Mouse (Mus musculus) frontal cortex, postnatal 25 days (tissue): Measurements from ENCODE around the gene Rdh5.

ENCODE experiments used
- DNase-seq, 2 experiments: peaks; one replicate each; pipeline ENCODE4 v3.0.0; 2022; ENCODE audit warnings: low spot score in 2 of 2

Gene Rdh5

DNA sequence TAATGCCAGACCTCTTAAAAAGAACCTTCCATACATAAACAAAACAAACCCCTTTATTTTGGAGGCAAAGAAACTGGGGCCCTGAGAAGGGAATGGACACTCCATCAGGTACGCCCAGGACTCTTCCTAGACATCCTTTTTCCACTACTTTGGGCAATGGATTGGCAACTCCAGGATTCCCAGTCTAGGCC, at the start of gene Rdh5:
TSS of gene Rdh5 (minus strand) at position 67 of the 191 bp plus-strand sequence.
- no peak for DNase-seq

DNA sequence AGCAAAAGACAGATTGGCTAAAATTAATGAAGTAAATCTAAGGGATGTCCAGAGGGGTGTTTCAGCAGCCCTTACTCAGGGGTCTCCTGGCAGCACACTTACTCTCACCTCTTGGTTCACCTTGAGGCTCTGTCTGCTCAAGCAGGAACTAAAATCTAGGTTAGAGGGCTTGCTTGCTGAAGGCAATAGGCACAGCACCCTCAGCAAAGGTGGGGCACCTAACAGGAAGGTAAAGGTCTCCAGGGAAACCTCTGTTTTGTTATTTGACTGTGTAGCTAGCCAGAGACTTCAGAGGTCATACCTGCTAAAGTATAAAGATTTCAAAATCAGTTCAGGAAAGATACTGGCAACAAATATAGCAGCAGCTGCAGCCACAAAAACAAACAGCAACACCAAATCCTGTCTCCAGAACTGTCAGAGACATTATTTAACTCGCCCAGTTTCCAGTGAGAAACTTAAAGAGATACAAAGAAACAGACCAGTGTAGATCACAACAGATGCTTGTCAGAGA, 48.1 kb upstream of the Rdh5 start:
- no peak for DNase-seq

DNA sequence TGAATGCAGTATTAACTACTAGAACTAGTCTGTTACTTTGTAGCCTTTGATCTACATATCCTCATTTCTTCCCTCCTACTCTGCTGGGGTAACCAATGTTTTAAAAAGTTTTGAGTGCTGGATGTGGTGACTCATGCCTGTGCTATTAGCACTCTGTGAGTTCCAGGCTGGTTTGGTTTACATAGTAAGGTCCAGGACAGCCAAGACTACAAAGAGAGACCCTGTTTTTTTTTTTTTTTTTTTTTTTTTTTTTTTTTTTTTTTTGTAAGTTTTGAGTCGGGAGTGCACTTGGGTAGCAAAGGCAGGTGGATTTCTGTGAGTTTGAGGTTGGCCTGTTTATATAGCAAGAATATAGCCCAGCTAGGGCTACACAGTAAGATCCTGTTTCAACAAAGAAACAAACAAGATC, 45.7 kb upstream of the Rdh5 start:
- DNase-seq: no peak

DNA sequence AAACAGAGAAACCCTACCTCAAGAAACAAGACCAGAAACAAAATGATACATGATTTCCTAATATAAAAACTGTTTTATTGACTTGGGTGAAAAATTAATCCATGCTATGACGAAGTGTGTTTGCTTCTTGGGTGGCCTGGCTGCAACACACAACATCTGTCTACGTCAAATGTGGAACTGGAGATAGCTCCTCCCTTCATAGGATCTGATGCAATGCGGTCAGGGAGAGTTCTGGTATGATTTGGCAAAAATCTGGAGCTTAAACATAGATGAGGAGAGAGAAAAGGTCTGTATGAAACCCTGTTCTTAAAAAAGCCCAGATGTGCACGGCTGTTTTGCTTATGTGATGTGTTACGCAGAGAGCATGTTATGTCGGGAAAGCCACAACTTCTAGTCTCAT, 43.2 kb upstream of the Rdh5 start:
- no peak for DNase-seq

DNA sequence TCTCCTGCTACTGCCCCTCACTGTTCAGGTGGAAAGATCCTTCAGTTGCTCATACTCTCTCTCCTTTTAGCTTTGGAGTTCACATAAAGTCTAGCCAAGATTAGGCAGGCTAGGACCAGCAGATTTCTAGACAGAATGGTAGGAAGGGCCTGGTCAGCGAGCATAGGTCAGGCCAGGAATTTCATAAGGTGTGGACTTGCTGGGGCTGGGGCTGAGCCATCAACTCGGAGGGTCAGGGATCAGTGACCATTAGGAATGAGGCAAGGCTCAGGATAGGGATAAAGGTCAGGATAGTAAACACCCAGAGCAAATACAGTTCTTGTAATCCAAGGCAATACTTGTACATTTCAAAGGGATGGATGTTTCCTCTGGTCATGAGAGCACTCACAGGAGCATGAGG, 42.3 kb upstream of the Rdh5 start:
- DNase-seq: no peak

DNA sequence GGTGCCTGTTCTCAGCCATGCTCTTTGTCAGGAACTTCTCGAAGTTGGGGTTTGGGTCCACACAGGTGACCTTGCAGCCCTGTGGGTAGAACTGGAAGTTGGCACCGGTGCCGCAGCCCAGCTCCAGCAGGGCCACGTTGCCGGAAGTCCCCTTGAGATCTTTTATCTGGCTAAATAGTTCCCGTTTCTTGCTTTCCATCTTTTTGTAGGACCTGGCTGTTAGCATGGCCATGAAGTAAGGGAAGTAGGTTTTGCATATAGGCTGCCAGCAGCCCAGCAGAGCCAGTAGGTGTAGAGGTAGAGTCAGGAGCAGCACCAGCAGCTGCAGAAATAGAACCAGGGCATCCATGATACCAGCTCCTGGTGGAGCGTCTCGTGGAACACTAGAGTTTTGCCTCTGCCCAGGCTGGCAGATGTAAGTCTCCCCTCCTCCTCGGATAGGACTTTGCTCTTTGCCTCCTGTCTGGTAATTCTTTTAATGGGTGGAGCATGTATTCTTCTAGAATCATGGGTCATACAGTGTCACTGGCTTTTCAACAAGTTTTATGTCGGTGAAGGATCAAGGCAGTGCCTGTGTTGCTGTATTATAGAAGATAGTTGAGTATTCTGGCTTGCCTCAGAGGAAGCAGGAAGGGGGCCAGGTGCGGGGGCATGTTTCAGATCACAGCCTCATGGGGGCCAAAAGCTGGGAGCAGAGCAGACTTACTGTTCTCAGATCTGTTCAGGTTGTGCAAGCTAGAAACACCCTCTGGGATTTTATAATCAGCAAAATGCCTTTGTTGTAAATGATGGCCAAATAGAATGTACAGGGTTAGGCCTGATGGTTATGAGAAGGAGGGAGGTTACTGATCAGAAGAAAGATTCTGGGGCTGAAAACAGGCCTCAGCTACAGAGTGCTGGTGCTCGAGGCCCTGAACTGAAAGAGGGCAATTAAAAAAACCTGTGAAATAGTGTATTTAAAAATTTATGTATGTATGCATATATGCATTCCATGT, 38.2 kb upstream of the Rdh5 start, which contains the start of gene Mettl7b:
TSS of gene Mettl7b (minus strand) at position 399 of the 995 bp plus-strand sequence.
- no peak for DNase-seq

DNA sequence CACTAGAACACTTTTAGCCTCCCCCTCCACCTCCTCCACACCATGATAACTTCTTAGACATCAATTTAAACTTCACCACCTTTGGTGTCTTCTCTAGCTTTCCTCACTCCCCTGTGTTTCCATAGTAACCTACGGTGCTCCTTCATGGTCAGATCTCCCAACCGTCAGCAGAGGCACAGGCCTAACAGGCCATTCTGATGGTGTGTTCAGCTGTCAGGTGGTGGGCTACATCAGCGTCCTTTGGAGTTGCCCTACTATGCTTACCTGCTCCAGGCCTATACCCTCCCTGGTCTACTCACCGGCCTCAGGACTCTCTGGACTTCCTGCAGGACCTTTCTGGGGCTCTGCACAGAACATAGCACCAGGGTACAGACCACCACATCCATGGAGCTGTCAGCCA, 37.5 kb upstream of the Rdh5 start:
- DNase-seq: no peak

DNA sequence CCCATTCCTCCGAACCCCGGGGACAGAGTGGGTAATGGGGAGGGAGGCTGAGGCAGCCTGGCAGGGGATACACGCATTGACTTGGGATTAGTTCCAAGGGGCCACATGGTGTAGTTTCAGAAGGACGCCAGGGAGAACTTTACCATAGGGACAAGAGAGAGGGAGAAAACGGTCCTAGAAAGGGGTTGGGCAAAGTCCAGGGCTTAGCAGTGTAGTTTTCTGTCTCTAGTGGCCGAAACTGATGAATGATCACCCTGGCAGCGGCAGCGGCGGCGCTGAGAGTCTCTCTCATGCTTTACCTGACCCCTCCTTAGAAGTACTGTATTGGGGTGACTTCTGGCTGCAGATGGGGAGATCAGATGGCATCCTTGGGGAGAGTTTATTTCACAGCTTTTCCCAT, 35.7 kb upstream of the Rdh5 start:
- DNase-seq: no peak

DNA sequence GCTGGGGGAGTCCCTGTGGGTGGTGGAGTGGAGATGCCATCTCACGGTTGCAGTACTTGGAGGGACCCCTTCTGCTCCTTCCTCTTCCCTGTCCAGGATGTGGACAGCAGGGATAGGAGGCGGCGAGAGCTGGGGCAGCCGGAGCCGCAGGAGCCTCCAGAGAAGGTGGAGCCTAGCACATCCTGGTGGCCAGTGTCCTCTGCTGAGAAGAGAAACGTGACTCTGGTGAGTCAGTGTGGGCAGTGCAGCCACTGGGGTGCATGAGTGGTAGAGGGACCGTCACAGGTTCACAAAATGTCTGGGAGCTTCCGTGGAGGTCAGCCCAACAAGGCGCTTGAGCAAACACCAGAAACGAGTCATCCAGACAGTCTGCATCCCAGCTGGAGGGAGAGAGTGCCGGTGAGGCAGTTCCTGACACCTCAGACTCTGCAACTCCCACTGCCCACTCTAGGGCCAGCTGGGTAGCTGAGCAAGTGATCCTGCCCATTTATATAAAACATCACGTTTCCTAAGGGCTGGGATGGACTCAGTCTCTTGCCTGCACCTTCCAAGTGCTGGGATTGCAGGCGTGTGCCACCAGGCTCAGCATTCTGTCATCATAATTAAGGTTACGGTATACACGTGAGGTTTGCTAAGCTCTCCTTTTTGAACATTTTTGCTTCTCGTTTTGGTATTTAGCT, 27.7 kb upstream of the Rdh5 start:
- DNase-seq: no peak

DNA sequence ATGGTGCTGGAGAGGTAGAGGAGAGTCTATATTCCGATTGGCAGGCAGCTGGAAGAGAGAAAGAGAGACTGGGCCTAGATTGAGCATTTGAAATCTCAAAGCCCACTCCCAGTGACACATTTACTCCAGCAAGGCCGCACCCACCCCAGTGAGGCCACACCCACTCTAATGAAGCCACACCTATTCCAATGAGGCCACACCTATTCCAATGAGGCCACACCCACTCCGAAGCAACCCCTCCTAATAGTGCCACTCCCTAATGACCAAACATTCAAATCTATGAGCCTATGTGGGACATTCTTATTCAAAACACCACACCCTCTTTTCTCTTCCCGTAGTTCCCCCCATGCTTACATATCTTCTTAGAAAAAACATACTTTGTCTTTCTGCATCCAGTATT, 24.8 kb upstream of the Rdh5 start:
- no peak for DNase-seq

DNA sequence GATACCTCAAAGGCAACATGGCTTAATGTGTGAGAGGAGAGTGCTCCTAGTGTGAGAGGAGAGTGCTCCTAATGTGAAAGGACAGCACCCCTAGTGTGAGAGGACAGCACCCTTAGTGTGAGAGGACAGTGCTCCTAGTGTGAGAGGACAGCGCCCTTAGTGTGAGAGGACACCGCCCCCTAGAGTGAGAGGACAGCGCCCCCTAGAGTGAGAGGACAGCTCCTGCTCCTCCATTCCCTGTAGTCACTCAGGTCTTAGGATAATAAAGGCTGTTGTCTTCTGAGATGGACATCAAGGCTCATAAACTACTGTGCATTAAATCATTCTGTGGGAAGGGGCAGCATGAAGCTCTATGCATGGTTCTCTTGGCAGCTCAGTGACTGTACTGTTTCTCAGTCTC, 23.0 kb upstream of the Rdh5 start:
- DNase-seq: no peak

DNA sequence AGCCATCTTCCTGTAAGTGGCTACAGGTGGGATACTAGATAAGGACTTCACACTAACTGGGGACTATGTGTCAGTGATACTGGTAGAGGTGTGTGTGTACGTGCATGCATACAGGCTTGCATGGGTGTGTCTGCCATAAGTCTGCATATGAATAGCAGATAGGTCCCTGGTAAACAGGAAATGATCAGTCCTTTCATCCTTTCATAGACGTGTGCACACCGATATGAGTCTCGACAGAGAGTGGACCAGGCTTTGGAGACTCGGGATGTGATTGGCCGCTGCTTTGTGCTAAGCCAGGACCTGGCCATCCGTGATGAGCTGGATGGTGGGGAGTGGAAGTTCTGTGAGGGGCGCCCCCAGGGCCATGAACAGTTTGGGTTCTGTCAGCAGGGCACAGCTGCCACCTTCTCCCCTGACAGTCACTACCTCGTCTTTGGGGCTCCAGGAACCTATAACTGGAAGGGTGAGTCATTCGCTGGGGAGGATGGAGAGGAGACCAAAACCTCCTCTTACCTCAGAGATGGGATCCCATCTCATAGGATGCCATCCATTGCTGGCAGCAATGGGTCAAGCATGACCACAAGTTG, 17.9 kb upstream of the Rdh5 start:
- no peak for DNase-seq

DNA sequence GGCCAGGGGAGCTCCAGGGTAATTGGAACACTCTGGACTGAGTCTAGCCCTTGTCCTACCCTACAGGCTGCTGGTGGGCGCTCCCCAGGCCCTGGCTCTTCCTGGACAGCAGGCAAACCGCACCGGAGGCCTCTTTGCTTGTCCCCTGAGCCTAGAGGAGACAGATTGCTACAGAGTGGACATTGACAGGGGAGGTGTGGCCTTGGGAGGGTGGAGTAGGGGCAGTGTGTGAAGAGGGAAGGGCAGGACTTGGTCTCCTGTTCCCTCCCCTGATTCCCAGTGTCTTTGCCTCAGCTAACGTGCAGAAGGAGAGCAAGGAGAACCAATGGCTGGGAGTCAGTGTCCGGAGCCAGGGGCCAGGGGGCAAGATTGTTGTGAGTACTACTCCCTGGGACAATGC, 16.3 kb upstream of the Rdh5 start:
- DNase-seq: no peak

DNA sequence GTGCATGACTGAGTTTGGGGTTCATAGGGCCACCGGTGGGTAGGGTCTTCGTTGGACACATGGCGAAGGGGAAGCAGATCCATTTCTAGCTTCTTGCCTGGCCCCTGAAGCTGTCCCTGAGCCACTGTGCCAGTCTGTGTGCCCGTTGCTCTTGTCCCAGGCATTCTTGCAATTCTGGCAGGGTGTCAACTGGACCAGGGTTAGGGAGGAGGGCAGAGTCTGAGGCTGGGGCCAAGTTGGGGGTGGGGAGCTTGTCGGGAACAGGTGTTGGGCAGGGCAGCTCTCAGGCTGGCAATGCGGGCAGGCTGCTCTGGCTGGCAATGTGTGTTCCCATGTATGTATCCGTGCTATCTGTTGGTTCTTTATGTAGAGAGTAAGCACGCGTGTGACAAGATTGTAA, 15.8 kb upstream of the Rdh5 start:
- no peak for DNase-seq

DNA sequence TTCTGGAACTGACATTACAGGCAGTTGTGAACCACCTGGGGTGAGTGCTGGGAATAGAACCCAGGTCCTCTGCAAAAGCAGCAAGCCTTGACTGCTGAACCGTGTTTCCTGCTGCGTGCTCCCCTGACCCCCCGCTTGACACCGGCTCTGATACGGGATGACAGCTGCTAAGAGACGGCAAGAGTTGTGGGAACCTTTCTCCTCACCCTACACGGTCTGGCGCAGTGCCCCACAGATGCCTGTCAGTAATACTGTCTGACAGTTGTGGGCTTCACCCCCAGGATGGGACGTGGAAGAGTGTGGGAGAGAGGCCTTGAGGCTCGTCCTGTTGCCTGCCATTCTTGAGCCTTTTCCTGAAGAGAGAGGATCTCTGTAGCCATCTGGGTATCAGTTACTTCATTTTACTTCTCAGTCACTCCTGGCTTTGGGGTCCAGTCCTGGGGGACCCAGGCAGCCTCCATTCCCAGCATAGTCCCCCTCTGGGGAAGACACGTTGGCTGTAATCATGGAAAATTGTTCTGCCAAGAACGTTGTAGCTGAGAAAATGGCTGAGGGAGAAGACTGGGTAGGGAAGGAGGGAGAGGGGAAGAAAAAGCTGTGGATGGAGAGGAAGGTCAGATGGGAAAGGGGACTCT, 15.2 kb upstream of the Rdh5 start:
- DNase-seq: no peak

DNA sequence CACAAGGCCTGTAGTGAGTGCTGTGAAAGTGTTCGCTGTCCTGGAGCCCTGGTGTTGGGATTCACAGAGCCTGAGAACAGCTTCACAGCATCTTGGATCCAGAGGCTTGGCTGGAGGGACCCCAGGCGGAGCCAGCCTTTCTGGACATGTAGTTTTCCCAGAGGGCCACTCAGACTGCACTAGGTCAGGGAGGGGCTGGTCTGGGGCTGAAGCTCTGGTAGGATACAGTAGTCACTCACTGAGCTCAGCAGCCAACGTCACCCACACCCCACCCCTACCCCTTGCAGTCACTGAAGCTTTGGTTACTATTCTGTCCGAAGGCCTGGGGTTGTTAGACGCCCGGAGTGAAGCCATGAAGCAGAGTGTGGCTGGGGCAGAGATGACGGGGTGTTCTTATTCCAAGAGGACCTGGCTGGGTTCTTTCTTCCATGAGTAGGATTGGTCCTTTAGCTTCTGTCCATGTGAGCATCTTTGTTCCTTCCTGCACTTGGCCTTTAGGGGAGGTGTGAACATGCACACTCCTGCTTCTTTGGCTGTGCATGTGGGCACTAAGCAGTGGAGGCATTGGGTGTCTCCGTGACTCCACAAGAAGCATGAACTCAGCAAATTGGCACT, 13.2 kb upstream of the Rdh5 start:
- DNase-seq: no peak

DNA sequence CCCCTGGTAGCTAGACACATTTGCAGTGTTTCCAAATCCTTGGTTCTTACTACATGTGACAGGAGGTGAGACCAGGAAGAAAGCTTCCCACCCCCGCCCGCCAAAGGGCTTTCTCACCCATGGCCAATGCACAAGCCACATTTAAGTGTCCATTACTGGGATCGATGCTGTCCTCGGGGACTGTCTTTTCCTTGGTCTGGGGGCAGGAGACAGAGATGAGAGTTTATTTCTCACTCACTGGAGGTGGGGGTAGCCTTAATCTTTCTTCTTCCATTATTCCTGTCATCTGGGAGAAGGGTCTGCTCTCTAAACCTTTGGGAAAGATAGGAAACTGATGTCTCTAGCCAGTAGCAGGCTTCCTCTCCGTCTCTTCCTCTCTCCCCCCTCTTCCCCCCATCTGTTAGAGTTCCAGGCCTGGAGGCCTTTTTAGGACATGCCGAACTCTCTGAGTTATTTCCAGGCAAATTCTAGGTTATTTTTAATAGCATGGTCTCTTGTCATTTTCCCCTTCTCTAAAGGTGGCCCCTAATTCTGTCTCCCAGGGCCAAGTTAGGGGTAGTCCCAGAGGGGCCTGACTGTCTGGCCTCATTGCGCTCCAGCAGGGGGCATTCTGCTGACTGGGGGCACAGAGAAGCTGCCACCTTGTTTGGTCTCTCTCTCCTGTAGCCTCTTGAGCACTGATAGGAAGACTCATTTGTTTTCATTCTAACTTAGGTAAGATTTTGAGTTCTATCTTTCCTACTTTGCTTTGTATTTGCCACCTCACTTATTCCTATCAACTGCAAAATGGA, 12.5 kb upstream of the Rdh5 start:
- no peak for DNase-seq

DNA sequence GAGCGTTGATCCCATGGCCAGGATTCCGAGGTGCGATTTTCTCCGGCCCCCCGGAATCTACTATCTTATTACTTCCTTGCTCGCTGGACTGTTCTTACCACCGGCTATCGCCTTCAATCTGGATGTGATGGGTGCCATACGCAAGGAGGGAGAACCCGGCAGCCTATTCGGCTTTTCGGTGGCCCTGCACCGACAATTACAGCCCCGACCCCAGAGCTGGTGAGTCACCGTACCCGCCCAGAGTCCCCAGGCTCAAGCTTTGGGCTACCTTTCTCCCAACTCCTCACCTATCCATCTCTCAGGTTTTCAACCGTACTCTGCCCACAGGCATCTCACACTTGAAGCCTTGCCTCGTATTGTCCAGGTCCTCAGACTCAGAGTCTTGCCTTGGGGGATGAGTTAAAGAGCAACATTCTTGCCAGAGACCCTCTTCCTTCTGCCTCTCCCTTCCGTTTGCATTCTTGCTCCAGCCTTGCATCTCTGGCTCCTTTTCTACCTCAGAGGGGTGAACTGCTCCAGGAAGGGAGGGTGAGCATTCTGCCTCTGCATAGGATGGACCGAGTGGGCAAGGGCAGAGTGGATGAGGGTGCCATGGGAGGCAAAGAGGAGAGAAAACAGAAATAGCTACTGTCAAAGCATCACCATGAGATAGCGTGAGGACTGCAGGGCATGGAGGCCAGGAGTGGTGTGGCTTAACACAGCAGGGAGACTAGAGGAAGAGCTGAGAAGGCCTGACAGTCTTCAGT, 11.5 kb upstream of the Rdh5 start:
- DNase-seq: no peak

DNA sequence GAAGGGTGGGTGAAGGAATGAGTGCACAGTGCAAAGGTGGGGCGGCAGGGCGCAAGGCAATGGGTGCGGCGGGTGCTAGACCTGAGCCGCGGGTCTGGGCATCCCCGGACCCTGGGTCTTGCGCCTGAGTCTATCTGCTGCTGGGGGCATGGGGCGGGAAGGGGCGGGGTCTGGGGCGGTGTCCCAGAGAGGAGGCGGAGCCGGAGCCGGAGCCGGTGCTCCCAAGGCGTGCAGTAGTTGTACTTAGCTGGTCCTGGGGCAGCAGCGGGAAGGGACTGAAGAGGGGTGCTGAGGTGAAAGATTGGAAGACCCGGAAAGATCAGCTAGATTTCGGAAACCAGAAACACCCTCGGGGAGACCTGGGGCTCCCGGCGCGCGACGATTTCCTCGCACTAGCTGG, 10.9 kb upstream of the Rdh5 start, which contains the start of gene Itga7:
TSS of gene Itga7 (plus strand) at position 245 of the 400 bp plus-strand sequence.
- DNase-seq: no peak

DNA sequence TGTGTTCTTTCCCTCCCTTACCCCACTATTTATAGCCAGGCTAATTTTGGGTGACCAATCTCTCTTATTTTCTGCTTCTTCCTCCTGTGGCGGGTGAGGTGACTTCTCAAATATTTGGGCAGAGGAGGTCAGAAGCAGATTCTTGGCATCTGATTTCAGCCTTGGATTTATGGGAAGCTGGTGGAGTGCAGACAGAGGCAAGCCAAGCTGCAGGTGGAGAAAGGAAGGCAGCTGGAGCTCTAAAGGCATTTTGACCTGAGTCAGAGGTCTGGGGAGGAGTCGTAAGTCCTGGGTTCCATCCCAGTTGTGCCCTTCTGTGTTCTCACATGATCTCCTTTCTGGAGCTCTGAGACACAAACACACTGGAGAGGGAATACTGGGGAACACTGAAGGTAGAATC, 8.8 kb upstream of the Rdh5 start:
- DNase-seq: no peak
